Mouse (Mus musculus) kidney, embryonic 16.5 days (tissue): Measurements from ENCODE around the gene Trim71. TPM values are rescaled to one million over a fixed set of nuclear protein-coding genes. Genes with fewer than 3 reads are reported as not detected.
A peak's percentile ranks its signal among the peaks of the same experiment; 100 is the strongest.
"Not testable (repeated sequence)": the region's sequence is repeated elsewhere in the genome, so short reads cannot be mapped to it uniquely, and the experiment has no call there.

ENCODE experiments used
- ATAC-seq: fragments of 200-750 bp; cut with Nextera tagmentation; 2 replicates; pipeline ENCODE4 v1.8.0; 2017; ENCODE audit warnings: moderate TSS enrichment; ENCODE audit not compliant: low FRiP score, low TSS enrichment
- H3K27ac ChIP-seq: fragments of 300-500 bp; sonication (generic); 2 replicates; pipeline ENCODE4 v1.5.1; 2014; ENCODE audit warnings: low read length
- H3K27me3 ChIP-seq: fragments of 300-500 bp; sonication (generic); 2 replicates; pipeline ENCODE4 v1.6.1; 2014; ENCODE audit warnings: low read length, control low read depth, mixed read lengths; ENCODE audit not compliant: insufficient read depth
- H3K36me3 ChIP-seq: fragments of 300-500 bp; sonication (generic); 2 replicates; pipeline ENCODE4 v1.6.1; 2014; ENCODE audit warnings: low read length, control low read depth, mixed read lengths; ENCODE audit not compliant: insufficient read depth
- H3K4me1 ChIP-seq: fragments of 300-500 bp; sonication (generic); 2 replicates; pipeline ENCODE4 v1.6.1; 2014; ENCODE audit warnings: low read length, control low read depth, mixed read lengths; ENCODE audit not compliant: insufficient read depth
- H3K4me2 ChIP-seq: fragments of 300-500 bp; sonication (generic); replicated peaks from 2 replicates; pipeline ENCODE4 v1.6.1; 2014; ENCODE audit warnings: low read depth, low read length
- H3K4me3 ChIP-seq: fragments of 300-500 bp; sonication (generic); 2 replicates; pipeline ENCODE4 v1.5.1; 2014; ENCODE audit warnings: mild to moderate bottlenecking, low read length
- H3K9ac ChIP-seq: fragments of 300-500 bp; sonication (generic); replicated peaks from 2 replicates; pipeline ENCODE4 v1.6.1; 2014; ENCODE audit warnings: low read length
- H3K9me3 ChIP-seq: fragments of 300-500 bp; sonication (generic); 2 replicates; pipeline ENCODE4 v1.6.1; 2016; ENCODE audit warnings: low read length, control low read depth
- WGBS: fragments of 180-500 bp; shearing (Covaris S2); extraction: QIAGEN DNeasy Blood & Tissue Kit; methylation state at CpG from one replicate; pipeline ENCODE4 v1.1.7; 2014; 5-methylcytosine and 5-hydroxymethylcytosine counted together
- polyA plus RNA-seq: library from polyadenylated mRNA; unstranded; fragments of >200 nt; fragmentation: Nextera tagmentation; extraction: Ambion mirVana; gene quantifications from 2 replicates; pipeline ENCODE4 v1.2.1, GENCODE M21; 2015

Gene Trim71
- polyA plus RNA-seq, 1 experiment from 2014 or later: 0.69 TPM

DNA sequence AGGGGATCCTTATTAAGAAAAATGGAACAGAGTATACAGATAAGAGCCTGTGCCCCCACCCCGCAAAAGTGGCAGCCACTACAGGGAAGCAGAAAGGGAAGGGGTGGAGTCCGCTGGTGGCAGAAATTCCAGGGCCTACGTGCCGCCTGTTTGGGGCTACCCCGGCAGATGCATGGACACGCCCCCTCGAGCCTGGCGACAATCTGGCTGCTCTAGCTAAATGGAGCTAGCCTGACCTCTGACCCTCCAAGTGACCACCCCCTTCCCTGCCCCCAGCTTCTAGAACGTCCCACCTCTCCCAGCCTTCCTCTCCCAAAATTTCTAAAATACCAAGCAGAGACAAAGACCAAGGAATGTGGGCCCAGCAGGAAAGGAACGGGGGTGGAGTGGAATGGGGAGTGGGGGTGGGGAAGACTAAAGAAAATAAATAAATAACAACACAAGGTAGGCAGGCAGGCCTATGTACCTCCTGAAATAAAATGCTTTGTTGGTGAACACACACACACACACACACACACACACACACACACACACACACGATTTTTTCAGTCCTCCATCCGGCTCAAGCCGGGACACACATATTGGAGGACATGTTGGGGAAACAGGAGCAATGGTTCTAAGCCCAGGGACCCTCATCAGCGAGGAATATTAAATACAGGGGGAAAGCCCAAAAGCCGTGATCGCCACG is 36.0 kb downstream of the Trim71 start:
- H3K4me1 ChIP-seq: peaks cover 63% of the 10 kb centered on the region
- H3K27ac ChIP-seq: peak overlapping the region; percentile 77
- peak; percentile 57 for ATAC-seq
- H3K9me3 ChIP-seq: no peaks in the 10 kb centered on the region
- H3K4me3 ChIP-seq: no peak overlapping the region
- peak overlapping the region; percentile 30 for H3K4me2 ChIP-seq
- WGBS: 20% methylated on average over 17 of the region's 17 CpGs
- H3K36me3 ChIP-seq: no peaks in the 10 kb centered on the region
- H3K9ac ChIP-seq: 0 out of 2 replicates have a peak overlapping the region, but pooled peaks have one; percentile 9
- no peaks in the 10 kb centered on the region for H3K27me3 ChIP-seq

GRCm38 (mm10) chr9:114527085-114527484 is 37.1 kb downstream of the Trim71 start:
- Histone ChIP-seq H3K36me3 (no peaks in the 10 kb centered on the region), H3K4me3 (peak overlapping the region; percentile 27), H3K4me2 (peak overlapping the region; percentile 54), H3K9ac (peak overlapping the region; percentile 42), H3K27me3 (no peaks in the 10 kb centered on the region), H3K27ac (peak overlapping the region; percentile 85), H3K9me3 (no peaks in the 10 kb centered on the region), H3K4me1 (peaks cover 60% of the 10 kb centered on the region)
- peak; percentile 49; the same call in 1 of the 2 replicates for ATAC-seq
- WGBS: 4% methylated on average over 16 of the region's 16 CpGs

- H3K9ac ChIP-seq: peak overlapping the region; percentile 42
- peak overlapping the region; percentile 27; the same call in 1 of the 2 replicates for H3K4me3 ChIP-seq
- peak overlapping the region; percentile 54 for H3K4me2 ChIP-seq
- H3K36me3 ChIP-seq: no peaks in the 10 kb centered on the region
- WGBS: 9% methylated on average over 8 of the region's 8 CpGs
- ATAC-seq: peak; percentile 21; the same call in 1 of the 2 replicates
- H3K27ac ChIP-seq: peak overlapping the region; percentile 85
- no peaks in the 10 kb centered on the region for H3K27me3 ChIP-seq
- H3K4me1 ChIP-seq: peaks cover 55% of the 10 kb centered on the region
- H3K9me3 ChIP-seq: no peaks in the 10 kb centered on the region
Measured at GRCm38 (mm10) chr9:114526581-114526980, 37.6 kb downstream of the Trim71 start.

DNA sequence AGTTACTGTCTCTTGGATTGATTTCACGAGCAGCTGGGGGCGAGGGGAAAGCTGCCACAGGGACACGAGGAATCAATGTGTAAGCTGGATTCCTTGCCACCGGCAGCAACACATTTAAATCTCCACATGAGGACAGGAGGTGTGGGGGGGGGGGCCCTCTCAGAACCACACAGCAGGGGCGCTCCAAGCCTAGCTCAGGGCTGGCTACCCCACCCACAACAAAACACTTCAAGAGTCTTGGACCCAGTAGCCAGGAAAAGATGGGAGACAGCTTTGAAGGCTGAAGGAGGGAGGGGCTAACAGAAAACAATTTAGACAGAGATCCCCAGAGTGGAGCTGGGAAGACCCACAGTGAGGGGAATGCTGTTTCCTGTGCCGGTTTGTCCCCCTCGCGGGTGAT is 38.3 kb downstream of the Trim71 start:
- whole genome bisulfite sequencing: 5% methylated on average over 8 of the region's 8 CpGs
- no peaks in the 10 kb centered on the region for H3K36me3 ChIP-seq
- H3K9me3 ChIP-seq: no peaks in the 10 kb centered on the region
- H3K4me3 ChIP-seq: no peak overlapping the region
- peak; percentile 3; the same call in 1 of the 2 replicates for ATAC-seq
- H3K4me1 ChIP-seq: peaks cover 48% of the 10 kb centered on the region
- H3K27me3 ChIP-seq: no peaks in the 10 kb centered on the region
- peak overlapping the region; percentile 85; the same call in 1 of the 2 replicates for H3K27ac ChIP-seq
- peak overlapping the region; percentile 24 for H3K9ac ChIP-seq
- no peak overlapping the region; the same call in 1 of the 2 replicates for H3K4me2 ChIP-seq

GRCm38 (mm10) chr9:114525073-114525633 is 39.0 kb downstream of the Trim71 start:
- Histone ChIP-seq H3K27ac (no peak overlapping the region), H3K4me3 (no peak overlapping the region), H3K27me3 (no peaks in the 10 kb centered on the region), H3K9ac (no peak overlapping the region), H3K4me1 (peaks cover 41% of the 10 kb centered on the region), H3K36me3 (no peaks in the 10 kb centered on the region), H3K9me3 (no peaks in the 10 kb centered on the region), H3K4me2 (no peak overlapping the region)
- ATAC-seq: 0 out of 2 replicates have a peak, but pooled peaks have one; percentile 5
- 78% methylated on average over 12 of the region's 15 CpGs for WGBS

- ATAC-seq: no peak
Measured at GRCm38 (mm10) chr9:114522501-114522900, 41.7 kb downstream of the Trim71 start.

DNA sequence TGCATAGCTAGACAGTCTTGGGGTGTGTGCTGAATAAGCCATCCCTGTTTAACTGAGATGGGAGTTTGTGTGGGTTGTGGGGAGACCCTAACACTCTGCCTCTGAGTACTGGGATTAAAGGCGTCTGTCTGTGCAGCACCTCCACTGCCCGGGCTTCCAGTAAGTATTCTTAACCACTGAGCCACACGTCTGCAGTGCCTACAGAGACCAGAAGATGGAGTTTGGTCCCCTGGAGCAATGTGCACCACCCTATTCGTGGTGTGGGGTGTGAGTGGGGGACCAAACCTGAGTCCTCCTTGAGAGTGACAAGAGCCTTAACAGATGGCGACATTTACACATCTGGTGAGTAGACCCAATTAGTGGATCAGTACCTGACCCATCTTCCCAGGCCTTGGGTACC is 42.1 kb downstream of the Trim71 start:
- H3K27ac ChIP-seq: no peak overlapping the region
- WGBS: 60% methylated on average over 5 of the region's 5 CpGs
- no peaks in the 10 kb centered on the region for H3K36me3 ChIP-seq
- no peak overlapping the region for H3K9ac ChIP-seq
- H3K27me3 ChIP-seq: no peaks in the 10 kb centered on the region
- no peak overlapping the region for H3K4me2 ChIP-seq
- H3K4me3 ChIP-seq: no peak overlapping the region
- H3K4me1 ChIP-seq: peaks cover 20% of the 10 kb centered on the region
- no peak for ATAC-seq
- H3K9me3 ChIP-seq: no peaks in the 10 kb centered on the region

More at GRCm38 (mm10) chr9:114522501-114522900, 41.7 kb downstream of the Trim71 start:
- H3K4me1 ChIP-seq: peaks cover 23% of the 10 kb centered on the region
- H3K9me3 ChIP-seq: no peaks in the 10 kb centered on the region
- no peak overlapping the region for H3K27ac ChIP-seq
- H3K36me3 ChIP-seq: no peaks in the 10 kb centered on the region
- H3K4me3 ChIP-seq: no peak overlapping the region
- no peak overlapping the region for H3K9ac ChIP-seq
- no peak overlapping the region for H3K4me2 ChIP-seq
- no peaks in the 10 kb centered on the region for H3K27me3 ChIP-seq
- WGBS: 91% methylated on average over 9 of the region's 9 CpGs

DNA sequence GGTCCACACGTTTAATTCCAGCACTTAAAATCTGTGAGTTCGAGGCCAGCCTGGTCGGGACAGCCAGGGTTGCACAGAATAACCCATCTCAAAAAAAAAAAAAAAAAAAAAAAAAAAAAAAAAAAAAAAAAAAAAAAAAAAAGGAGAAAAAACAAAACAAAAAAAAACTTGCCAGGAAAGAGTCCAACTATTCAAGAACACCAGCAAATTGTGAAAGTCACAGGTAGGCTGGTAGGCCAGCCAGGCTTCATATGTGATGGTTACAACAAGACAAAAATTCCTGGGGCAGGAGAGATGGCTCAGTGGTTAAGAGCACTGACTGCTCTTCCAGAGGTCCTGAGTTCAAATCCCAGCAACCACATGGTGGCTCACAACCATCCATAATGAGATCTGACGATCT is 43.6 kb downstream of the Trim71 start:
- H3K36me3 ChIP-seq, H3K4me2 ChIP-seq, H3K4me1 ChIP-seq, H3K4me3 ChIP-seq, H3K9me3 ChIP-seq, H3K9ac ChIP-seq, H3K27ac ChIP-seq, ATAC-seq, H3K27me3 ChIP-seq: not testable (repeated sequence)
- 64% methylated on average over 4 of the region's 4 CpGs for WGBS

- ATAC-seq: no peak
- Histone ChIP-seq H3K4me2 (no peak overlapping the region), H3K27ac (no peak overlapping the region)
Measured at GRCm38 (mm10) chr9:114518812-114519477, 45.2 kb downstream of the Trim71 start.

More at GRCm38 (mm10) chr9:114518812-114519477, 45.2 kb downstream of the Trim71 start:
- H3K4me3 ChIP-seq: no peak overlapping the region
- H3K9me3 ChIP-seq: peaks cover 3% of the 10 kb centered on the region
- peaks cover 7% of the 10 kb centered on the region for H3K36me3 ChIP-seq
- peaks cover 6% of the 10 kb centered on the region; the same call in 1 of the 2 replicates for H3K4me1 ChIP-seq
- no peak overlapping the region for H3K9ac ChIP-seq
- WGBS: 48% methylated on average over 9 of the region's 9 CpGs
- H3K27me3 ChIP-seq: no peaks in the 10 kb centered on the region
